Mouse (Mus musculus) kidney, adult 2 months (tissue): ENCODE measurements at regions not wholly inside any gene's neighbourhood (a gene's known extent, or its start where the extent isn't known, plus 50 kb on each side); places are given as distances from the start of the nearest gene placed in this dataset.

Experiments
- CTCF ChIP-seq: fragments of 200-500 bp; conservative IDR thresholded peaks from 2 replicates; pipeline ENCODE4 v1.5.1; 2011; ENCODE audit warnings: low read depth, mild to moderate bottlenecking, control low read depth, low read length, moderate library complexity, mixed read lengths; ENCODE audit not compliant: insufficient read depth, insufficient read length
- POLR2A ChIP-seq: fragments of 200-500 bp; IDR thresholded peaks from one replicate; pipeline ENCODE4 v1.6.1; 2011; ENCODE audit warnings: low read depth, low read length, control low read depth

- TF ChIP-seq POLR2A, result no peak
- TF ChIP-seq CTCF, result no peak
Observed at GRCm38 (mm10) chr14:71118681-71119080, 519.0 kb upstream of the Fam160b2 start.
